Mouse (Mus musculus) heart, embryonic 11.5 days (tissue): Measurements from ENCODE around the gene Rasgrp2. TPM values are rescaled to one million over a fixed set of nuclear protein-coding genes. Genes with fewer than 3 reads are reported as not detected.

Experiments used
- ATAC-seq: fragments of 200-750 bp; cut with Nextera tagmentation; replicated peaks from 2 replicates; pipeline ENCODE4 v1.8.0; 2017; ENCODE audit warnings: moderate library complexity; ENCODE audit not compliant: insufficient number of reproducible peaks, low FRiP score, low TSS enrichment
- H3K27ac ChIP-seq: fragments of 300-500 bp; sonication (generic); 2 replicates; pipeline ENCODE4 v1.5.1; 2014; ENCODE audit warnings: mild to moderate bottlenecking, low read depth, low read length
- H3K27me3 ChIP-seq: fragments of 300-500 bp; sonication (generic); 2 replicates; pipeline ENCODE4 v1.6.1; 2014; ENCODE audit warnings: mild to moderate bottlenecking, low read length, mixed read lengths; ENCODE audit not compliant: control insufficient read depth, insufficient read depth
- H3K36me3 ChIP-seq: fragments of 300-500 bp; sonication (generic); 2 replicates; pipeline ENCODE4 v1.6.1; 2014; ENCODE audit warnings: mild to moderate bottlenecking, low read length, moderate library complexity, mixed read lengths; ENCODE audit not compliant: control insufficient read depth, insufficient read depth
- H3K4me1 ChIP-seq: fragments of 300-500 bp; sonication (generic); 2 replicates; pipeline ENCODE4 v1.6.1; 2014; ENCODE audit warnings: low read length; ENCODE audit not compliant: control insufficient read depth, insufficient read depth
- H3K4me2 ChIP-seq: fragments of 300-500 bp; sonication (generic); 2 replicates; pipeline ENCODE4 v1.6.1; 2014; ENCODE audit warnings: mild to moderate bottlenecking, moderate library complexity
- H3K4me3 ChIP-seq: fragments of 300-500 bp; sonication (generic); 2 replicates; pipeline ENCODE4 v1.5.1; 2014; ENCODE audit warnings: low read depth, low read length
- H3K9ac ChIP-seq: fragments of 300-500 bp; sonication (generic); 2 replicates; pipeline ENCODE4 v1.6.1; 2014; ENCODE audit warnings: mild to moderate bottlenecking, low read depth, low read length, moderate library complexity
- H3K9me3 ChIP-seq: fragments of 300-500 bp; sonication (generic); replicated peaks from 2 replicates; pipeline ENCODE4 v1.6.1; 2016; ENCODE audit warnings: low read length; ENCODE audit not compliant: control insufficient read depth
- WGBS: fragments of 180-500 bp; shearing (Covaris S2); extraction: QIAGEN DNeasy Blood & Tissue Kit; methylation state at CpG from one replicate; pipeline ENCODE4 v1.1.7; 2014; ENCODE audit not compliant: insufficient replicate concordance; 5-methylcytosine and 5-hydroxymethylcytosine counted together
- polyA plus RNA-seq: library from polyadenylated mRNA; unstranded; fragments of >200 nt; fragmentation: Nextera tagmentation; extraction: Ambion mirVana; gene quantifications from 2 replicates; pipeline ENCODE4 v1.2.1, GENCODE M21; 2014

Rasgrp2 gene
- polyA plus RNA-seq, 1 experiment from 2014 or later = 42.7 TPM

DNA sequence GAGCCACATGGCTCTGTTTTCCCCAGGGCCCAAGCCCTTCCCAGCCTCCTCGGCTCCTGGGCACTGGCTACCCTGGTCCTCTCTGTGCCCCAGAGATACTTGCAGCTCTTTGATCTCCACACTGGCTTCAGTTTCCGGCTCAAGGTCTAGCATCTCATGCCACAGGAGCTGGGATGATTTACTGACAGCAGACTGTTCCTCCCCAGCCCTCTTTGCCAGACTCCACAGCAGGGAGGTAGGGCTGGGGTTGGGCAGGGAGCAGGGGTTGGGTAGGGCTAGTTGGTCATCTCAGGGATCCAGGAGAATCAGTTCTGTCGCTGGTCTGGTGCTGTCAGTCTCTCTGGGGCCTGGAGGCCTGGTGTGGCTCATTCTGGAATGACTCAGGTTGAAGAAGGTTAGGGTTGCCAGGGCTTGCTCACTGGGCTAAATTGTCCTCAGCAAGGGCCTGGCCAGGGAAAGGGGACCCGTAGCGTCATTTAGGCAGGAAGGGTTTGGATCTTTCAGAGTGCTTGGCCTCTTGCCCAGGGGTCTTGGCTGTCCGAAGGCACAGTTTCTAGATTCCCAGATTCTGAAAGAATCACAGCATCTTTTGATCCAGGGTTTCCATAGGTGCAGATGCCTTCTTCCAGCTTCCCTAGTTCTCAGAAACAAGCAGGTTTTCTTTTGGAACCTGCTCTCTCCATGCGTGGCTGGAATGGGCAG is 47.7 kb downstream of the Rasgrp2 start:
- H3K36me3 ChIP-seq = no peaks in the 10 kb centered on the region
- peaks cover 64% of the 10 kb centered on the region for H3K27me3 ChIP-seq
- H3K9me3 ChIP-seq = no peaks in the 10 kb centered on the region
- H3K27ac ChIP-seq = no peak overlapping the region
- H3K9ac ChIP-seq = no peak overlapping the region
- H3K4me3 ChIP-seq = no peak overlapping the region
- peaks cover 8% of the 10 kb centered on the region; the same call in 1 of the 2 replicates for H3K4me1 ChIP-seq
- WGBS = 50% methylated on average over 7 of the region's 7 CpGs
- H3K4me2 ChIP-seq = no peak overlapping the region
- no peak for ATAC-seq

DNA sequence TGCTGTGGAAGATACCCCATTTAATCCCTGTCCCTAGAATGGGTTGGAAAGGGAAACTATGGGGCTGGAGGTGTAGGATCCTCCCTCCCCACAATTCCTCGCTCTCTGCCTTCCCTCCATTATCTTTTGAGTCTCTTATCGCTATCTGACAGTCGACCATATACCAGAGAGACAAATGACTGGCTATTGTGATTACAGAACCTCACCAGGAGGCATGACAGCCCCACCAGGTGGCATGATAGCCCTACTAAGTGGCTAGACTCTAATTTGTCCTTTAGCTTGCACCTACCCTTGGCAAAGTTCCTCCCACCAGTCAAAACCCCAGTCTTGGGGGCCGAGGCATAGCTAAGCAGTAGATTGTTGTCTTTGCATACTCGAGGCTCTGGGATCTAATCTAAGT is 49.6 kb downstream of the Rasgrp2 start:
- H3K4me3 ChIP-seq = peak overlapping the region; percentile 14; the same call in 1 of the 2 replicates
- no peak overlapping the region for H3K9ac ChIP-seq
- H3K4me2 ChIP-seq = peak overlapping the region; percentile 55
- 10% methylated on average over 5 of the region's 5 CpGs for WGBS
- peaks cover 58% of the 10 kb centered on the region for H3K27me3 ChIP-seq
- no peaks in the 10 kb centered on the region for H3K9me3 ChIP-seq
- no peak for ATAC-seq
- H3K27ac ChIP-seq = no peak overlapping the region
- H3K4me1 ChIP-seq = peaks cover 8% of the 10 kb centered on the region; the same call in 1 of the 2 replicates
- no peaks in the 10 kb centered on the region for H3K36me3 ChIP-seq

DNA sequence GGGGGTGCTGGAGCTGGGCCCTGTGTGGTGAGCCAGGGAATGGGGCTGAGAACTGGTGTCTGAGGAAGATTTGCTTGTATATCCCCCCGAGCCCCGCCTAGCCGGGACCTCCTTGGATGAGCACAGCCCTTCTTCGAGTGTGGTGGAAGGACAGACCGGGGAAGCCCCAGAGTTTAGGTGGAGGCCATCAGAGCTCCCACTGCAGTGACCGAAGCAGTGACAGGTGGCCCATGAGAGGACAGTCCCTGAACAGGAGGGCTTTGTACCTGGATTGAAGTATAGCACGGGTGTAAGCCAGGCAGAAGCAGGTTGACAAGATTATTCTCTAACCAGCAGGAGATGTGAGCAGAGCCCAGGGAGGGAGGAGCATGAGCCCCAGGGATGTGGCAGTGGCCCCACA is 50.7 kb downstream of the Rasgrp2 start:
- Histone ChIP-seq H3K27ac (no peak overlapping the region), H3K4me1 (peaks cover 8% of the 10 kb centered on the region; the same call in 1 of the 2 replicates), H3K27me3 (peaks cover 52% of the 10 kb centered on the region), H3K4me3 (no peak overlapping the region), H3K4me2 (no peak overlapping the region), H3K36me3 (no peaks in the 10 kb centered on the region), H3K9me3 (no peaks in the 10 kb centered on the region), H3K9ac (0 out of 2 replicates have a peak overlapping the region, but pooled peaks have one; percentile 5)
- no peak for ATAC-seq
- 58% methylated on average over 7 of the region's 7 CpGs for WGBS

DNA sequence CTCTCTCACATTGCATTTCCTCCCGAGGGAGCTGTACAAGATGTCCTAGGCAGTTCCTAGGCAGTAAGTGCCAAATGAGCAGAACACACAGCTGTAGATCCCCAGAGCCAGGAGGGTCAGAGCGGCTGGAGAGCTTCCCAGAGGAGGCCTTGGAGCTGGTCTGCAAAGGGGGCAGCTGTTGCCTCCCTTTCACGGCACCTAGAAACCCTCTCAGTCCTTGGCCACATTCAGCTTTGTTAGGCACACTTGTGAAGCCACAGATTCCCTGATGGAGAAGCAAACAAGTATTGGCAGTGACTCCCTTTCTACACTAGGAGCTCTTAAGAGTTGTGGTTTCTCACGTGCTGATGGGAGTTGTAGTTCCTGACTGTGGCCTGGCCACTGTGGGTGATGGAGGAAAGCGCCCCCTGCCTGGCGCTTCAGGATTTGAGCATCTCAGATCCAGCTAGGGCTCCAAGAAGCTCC is 52.9 kb downstream of the Rasgrp2 start:
- H3K9me3 ChIP-seq = no peaks in the 10 kb centered on the region
- no peak overlapping the region for H3K4me2 ChIP-seq
- H3K9ac ChIP-seq = no peak overlapping the region
- peaks cover 8% of the 10 kb centered on the region; the same call in 1 of the 2 replicates for H3K4me1 ChIP-seq
- peaks cover 42% of the 10 kb centered on the region for H3K27me3 ChIP-seq
- WGBS = 21% methylated on average over 6 of the region's 6 CpGs
- no peak overlapping the region for H3K27ac ChIP-seq
- H3K36me3 ChIP-seq = no peaks in the 10 kb centered on the region
- H3K4me3 ChIP-seq = no peak overlapping the region
- no peak for ATAC-seq

DNA sequence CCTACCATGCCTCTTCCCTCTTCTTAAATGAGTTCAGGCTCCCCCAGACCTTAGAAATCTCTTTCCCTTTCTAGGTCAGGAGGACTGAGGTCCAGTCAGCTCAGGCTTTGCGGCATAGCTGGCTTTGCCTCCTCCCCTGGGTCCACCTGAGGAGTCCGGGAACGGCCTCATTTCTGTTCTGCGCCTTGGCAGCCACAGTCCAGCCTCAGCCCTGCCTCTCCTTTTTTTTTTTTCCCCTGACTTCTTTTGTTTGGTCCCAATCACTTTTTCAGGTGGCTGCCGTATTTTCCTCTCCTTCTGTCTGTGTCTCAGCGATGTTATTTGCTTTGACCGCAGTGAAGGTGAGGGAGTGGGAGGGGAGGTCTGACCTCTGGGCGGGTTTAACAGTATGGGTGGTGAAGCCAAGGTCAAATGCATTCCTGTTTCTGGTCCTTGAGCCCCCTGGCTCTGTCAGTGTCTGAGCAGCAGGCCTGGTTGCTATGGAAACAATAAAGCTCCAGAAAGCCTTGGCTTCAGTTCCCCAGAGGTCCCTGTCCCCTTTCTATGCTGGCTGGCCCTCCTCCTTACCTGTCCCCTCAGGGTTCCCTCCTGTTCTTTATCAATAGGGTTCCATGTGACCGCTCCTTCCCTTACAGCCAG is 53.7 kb downstream of the Rasgrp2 start:
- H3K9me3 ChIP-seq = no peaks in the 10 kb centered on the region
- H3K4me3 ChIP-seq = no peak overlapping the region
- 62% methylated on average over 9 of the region's 9 CpGs for WGBS
- no peak for ATAC-seq
- peaks cover 7% of the 10 kb centered on the region; the same call in 1 of the 2 replicates for H3K4me1 ChIP-seq
- no peaks in the 10 kb centered on the region for H3K36me3 ChIP-seq
- H3K27ac ChIP-seq = no peak overlapping the region
- peaks cover 42% of the 10 kb centered on the region for H3K27me3 ChIP-seq
- no peak overlapping the region for H3K4me2 ChIP-seq
- no peak overlapping the region for H3K9ac ChIP-seq

DNA sequence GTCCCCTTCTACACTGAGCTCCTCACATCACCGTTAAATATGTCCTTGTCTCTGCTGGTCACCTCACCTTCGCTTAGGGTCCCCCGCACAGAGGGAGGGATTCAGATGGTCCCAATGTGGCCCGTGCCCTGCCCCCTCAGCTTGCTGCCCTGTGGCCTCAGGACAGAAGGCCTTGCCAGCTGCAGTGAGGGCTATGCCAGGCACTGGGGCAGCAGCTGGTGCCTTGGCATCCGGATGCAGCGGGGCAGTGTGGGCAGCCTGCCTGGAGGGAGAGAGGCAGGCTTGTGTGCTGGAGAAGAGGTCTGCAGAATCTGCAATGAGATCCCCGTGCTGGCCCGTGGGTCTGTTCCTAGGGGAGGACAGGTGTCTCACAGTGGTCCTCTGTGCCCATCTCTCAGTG is 54.2 kb downstream of the Rasgrp2 start:
- Histone ChIP-seq H3K4me1 (0 out of 2 replicates have a peak, but pooled peaks cover 5% of the 10 kb centered on the region), H3K4me2 (no peak overlapping the region), H3K9ac (no peak overlapping the region), H3K36me3 (no peaks in the 10 kb centered on the region), H3K27me3 (peaks cover 39% of the 10 kb centered on the region), H3K9me3 (no peaks in the 10 kb centered on the region), H3K27ac (no peak overlapping the region), H3K4me3 (no peak overlapping the region)
- WGBS = 83% methylated on average over 8 of the region's 8 CpGs
- no peak for ATAC-seq

DNA sequence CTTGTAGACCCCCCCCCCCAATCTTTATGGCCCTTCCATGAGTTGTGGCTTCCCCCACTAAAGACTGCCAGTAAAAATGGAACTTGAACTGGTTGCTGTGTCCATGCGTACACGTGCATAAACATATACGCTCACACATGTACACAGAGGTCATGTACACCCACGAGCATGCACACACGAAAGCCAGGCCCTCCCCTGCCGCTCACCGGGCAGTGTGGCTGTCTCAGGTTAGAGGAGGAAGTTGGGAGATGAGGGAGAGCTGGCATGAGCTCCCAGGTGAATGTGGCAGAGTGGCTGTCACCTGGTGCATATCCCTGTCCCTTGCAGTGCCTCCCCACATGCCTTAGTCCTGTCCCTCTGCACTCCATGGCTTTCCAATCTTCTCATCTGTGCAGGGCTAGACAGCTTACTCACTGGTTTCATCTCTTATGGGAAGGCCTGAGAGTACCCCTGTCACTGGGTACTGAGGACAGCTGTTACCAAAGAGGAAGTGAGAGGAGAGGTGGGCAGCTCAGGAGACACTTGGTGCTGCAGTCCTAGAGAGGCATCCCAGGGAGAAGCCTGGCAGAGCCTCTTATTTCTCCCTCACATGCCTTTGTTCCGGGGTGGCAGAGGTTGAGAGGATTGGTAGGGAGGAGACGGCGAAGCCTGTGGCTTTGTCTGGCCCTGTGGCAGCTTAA is 55.0 kb downstream of the Rasgrp2 start:
- no peak overlapping the region for H3K4me2 ChIP-seq
- H3K9ac ChIP-seq = no peak overlapping the region
- no peak overlapping the region for H3K27ac ChIP-seq
- H3K36me3 ChIP-seq = no peaks in the 10 kb centered on the region
- no peak for ATAC-seq
- WGBS = 73% methylated on average over 10 of the region's 10 CpGs
- H3K4me1 ChIP-seq = no peaks in the 10 kb centered on the region
- no peaks in the 10 kb centered on the region for H3K9me3 ChIP-seq
- no peak overlapping the region for H3K4me3 ChIP-seq
- H3K27me3 ChIP-seq = peaks cover 31% of the 10 kb centered on the region

DNA sequence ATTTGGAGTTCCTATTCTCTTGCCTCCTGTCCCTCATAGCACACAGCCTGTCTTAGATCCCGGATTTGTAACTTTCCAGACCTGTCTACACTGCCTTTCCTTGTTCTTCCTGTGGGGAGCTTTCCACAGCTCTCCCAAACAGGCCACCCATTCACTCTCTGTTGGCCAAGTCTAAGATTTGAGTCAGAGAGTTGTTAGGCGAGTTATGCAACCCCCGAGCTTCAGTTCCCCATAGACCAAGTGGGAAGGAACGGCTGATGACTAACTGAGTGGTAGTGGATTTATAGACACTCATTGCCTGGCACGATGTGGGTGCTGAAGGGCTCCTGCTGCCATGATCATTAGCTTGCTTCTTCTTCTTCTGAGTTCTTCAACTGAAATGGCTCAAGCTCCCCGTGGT is 60.4 kb downstream of the Rasgrp2 start:
- WGBS = 79% methylated on average over 6 of the region's 6 CpGs
- peaks cover 18% of the 10 kb centered on the region; the same call in 1 of the 2 replicates for H3K27me3 ChIP-seq
- no peak overlapping the region for H3K9ac ChIP-seq
- H3K36me3 ChIP-seq = no peaks in the 10 kb centered on the region
- H3K9me3 ChIP-seq = no peaks in the 10 kb centered on the region
- no peak for ATAC-seq
- no peak overlapping the region for H3K4me3 ChIP-seq
- no peak overlapping the region for H3K27ac ChIP-seq
- H3K4me1 ChIP-seq = no peaks in the 10 kb centered on the region
- H3K4me2 ChIP-seq = no peak overlapping the region
